Mouse (Mus musculus): ENCODE measurements around the gene Palm2. TPM values are rescaled to one million over a fixed set of nuclear protein-coding genes. Genes with fewer than 3 reads are reported as not detected.

Palm2 gene
- total and polyA plus RNA-seq, 3 experiments: not detected

- no peak for DNase-seq (ENCODE audit: low read depth, low spot score)
- H3K9ac ChIP-seq (ENCODE audit: control insufficient read depth, low read depth, low read length, poor library complexity, severe bottlenecking): no peak overlapping the region
- no peak overlapping the region for H3K4me3 ChIP-seq (ENCODE audit: control insufficient read depth in 1 of 2, insufficient read depth in 1 of 2, low read depth in 2 of 2, low read length in 2 of 2)
- H3K4me1 ChIP-seq (ENCODE audit: control insufficient read depth in 1 of 2, insufficient read depth in 2 of 2, low read length in 2 of 2): no peaks in the 10 kb centered on the region
- no peaks in the 10 kb centered on the region for H3K9me3 ChIP-seq (replicated peaks; ENCODE audit: insufficient read depth, low read length)
- H3K27ac ChIP-seq (ENCODE audit: control insufficient read depth, low read depth, low read length): no peak overlapping the region
- H3K36me3 ChIP-seq (ENCODE audit: control insufficient read depth in 1 of 2, insufficient read depth in 2 of 2, low read length in 2 of 2): no peaks in the 10 kb centered on the region
- no peak for TF ChIP-seq MEF2A (IDR thresholded peaks at IDR 0.05; ENCODE audit: extremely low read depth, insufficient replicate concordance, low read depth, low read length, poor library complexity, severe bottlenecking)
- TF ChIP-seq ZKSCAN1 (IDR thresholded peaks at IDR 0.05; ENCODE audit: low read depth, low read length): no peak
- no peak for TF ChIP-seq RCOR1 (IDR thresholded peaks at IDR 0.05; ENCODE audit: low read depth, low read length)
- TF ChIP-seq MXI1 (IDR thresholded peaks at IDR 0.05; ENCODE audit: low read depth, low read length): no peak
- no peak for TF ChIP-seq TCF12 (IDR thresholded peaks at IDR 0.05; ENCODE audit: low read depth, low read length)
- TF ChIP-seq E2F4 (IDR thresholded peaks at IDR 0.05; ENCODE audit: borderline replicate concordance, low read depth, low read length): no peak
- no peaks in the 10 kb centered on the region; a peak in 1 of 4 replicates for H3K27me3 ChIP-seq (ENCODE audit: control insufficient read depth in 1 of 2, insufficient read depth in 2 of 2, low read length in 2 of 2)
- no peaks in the 10 kb centered on the region for H3K79me2 ChIP-seq (ENCODE audit: control insufficient read depth, insufficient read depth, low read length, poor library complexity)
Measured at GRCm38 (mm10) chr4:57755085-57755484, 321.0 kb downstream of the Palm2 start.

GRCm38 (mm10) chr4:57757997-57758396 lies 323.9 kb downstream of the Palm2 start:
- H3K9me3 ChIP-seq (replicated peaks; ENCODE audit: insufficient read depth, low read length): no peaks in the 10 kb centered on the region
- H3K4me3 ChIP-seq (ENCODE audit: control insufficient read depth in 1 of 2, insufficient read depth in 1 of 2, low read depth in 2 of 2, low read length in 2 of 2): no peak overlapping the region
- no peaks in the 10 kb centered on the region for H3K36me3 ChIP-seq (ENCODE audit: control insufficient read depth in 1 of 2, insufficient read depth in 2 of 2, low read length in 2 of 2)
- H3K9ac ChIP-seq (ENCODE audit: control insufficient read depth, low read depth, low read length, poor library complexity, severe bottlenecking): no peak overlapping the region
- no peak overlapping the region for H3K27ac ChIP-seq (ENCODE audit: control insufficient read depth, low read depth, low read length)
- TF ChIP-seq ETS1 (IDR thresholded peaks at IDR 0.05; ENCODE audit: low read depth, low read length): no peak
- no peak for TF ChIP-seq RAD21 (IDR thresholded peaks at IDR 0.05; ENCODE audit: low read depth, low read length)
- TF ChIP-seq TCF12 (IDR thresholded peaks at IDR 0.05; ENCODE audit: low read depth, low read length): no peak
- no peak for TF ChIP-seq CTCF (IDR thresholded peaks at IDR 0.05 in 2 of 3, conservative IDR thresholded peaks at IDR 0.05 in 1 of 3; ENCODE audit: control insufficient read depth in 1 of 3, insufficient read depth in 1 of 3, low read depth in 2 of 3, low read length in 3 of 3, poor library complexity in 1 of 3, severe bottlenecking in 1 of 3)
- TF ChIP-seq NRF1 (IDR thresholded peaks at IDR 0.05; ENCODE audit: insufficient read depth, low read depth, low read length, poor library complexity, severe bottlenecking): no peak
- TF ChIP-seq ZC3H11A (IDR thresholded peaks at IDR 0.05; ENCODE audit: low read depth, low read length): no peak
- no peak for TF ChIP-seq SIN3A (IDR thresholded peaks at IDR 0.05; ENCODE audit: low read length)
- no peak for TF ChIP-seq POLR2AphosphoS2 (IDR thresholded peaks at IDR 0.05; ENCODE audit: low read length)
- no peak for TF ChIP-seq MAX (IDR thresholded peaks at IDR 0.05; ENCODE audit: low read length)
- no peak for TF ChIP-seq SMC3 (IDR thresholded peaks at IDR 0.05; ENCODE audit: low read depth, low read length)
- TF ChIP-seq TBP (IDR thresholded peaks at IDR 0.05; ENCODE audit: low read depth, low read length): no peak
- TF ChIP-seq KAT2A (conservative IDR thresholded peaks at IDR 0.05; ENCODE audit: low read depth, low read length): no peak
- no peak for TF ChIP-seq UBTF (IDR thresholded peaks at IDR 0.05; ENCODE audit: borderline replicate concordance, insufficient read depth, low read depth, low read length)
- TF ChIP-seq CHD1 (IDR thresholded peaks at IDR 0.05; ENCODE audit: low read depth, low read length): no peak
- TF ChIP-seq USF1 (IDR thresholded peaks at IDR 0.05; ENCODE audit: low read depth, low read length): no peak
- no peaks in the 10 kb centered on the region for H3K4me1 ChIP-seq (ENCODE audit: control insufficient read depth in 1 of 2, insufficient read depth in 2 of 2, low read length in 2 of 2)
- H3K27me3 ChIP-seq (ENCODE audit: control insufficient read depth in 1 of 2, insufficient read depth in 2 of 2, low read length in 2 of 2): peaks cover 1 to 4% of the 10 kb centered on the region in 2 experiments; a peak in 2 of 4 replicates
- H3K79me2 ChIP-seq (ENCODE audit: control insufficient read depth, insufficient read depth, low read length, poor library complexity): no peaks in the 10 kb centered on the region
- no peak for DNase-seq (ENCODE audit: low read depth, low spot score)

Other genes starting within 250 kb of the Palm2 start
- 4.7 and 5.8 TPM in 2 replicates for gene Ptpn3, start 132.4 kb upstream of the Palm2 start, total RNA-seq (2012; rRNA removed)
- 1 to 10 TPM in 1 of 2 experiments, not detected in 1; 8.4 TPM for gene Ptpn3, start 132.4 kb upstream of the Palm2 start, polyA plus RNA-seq (2012; ENCODE audit: insufficient read depth in 1 of 2, insufficient read length in 2 of 2, low read depth in 1 of 2, low replicate concordance in 2 of 2, missing spikeins in 1 of 2)
- not detected in 2 replicates for gene Pakap, start 133.9 kb downstream of the Palm2 start, total RNA-seq (2012; rRNA removed)
- not detected for gene Pakap, start 133.9 kb downstream of the Palm2 start, polyA plus RNA-seq (2012; ENCODE audit: insufficient read depth in 1 of 2, insufficient read length in 2 of 2, low read depth in 1 of 2, low replicate concordance in 2 of 2, missing spikeins in 1 of 2)

All from MEL (cell line).